Mouse (Mus musculus): ENCODE data around the gene Defb15. TPM values are rescaled to one million over a fixed set of nuclear protein-coding genes. Genes with fewer than 3 reads are reported as not detected.

The Defb15 gene
- total RNA-seq, 2 experiments from 2014 or later: not detected

Other genes starting within 250 kb of the Defb15 start
- gene AY761184, start 229.1 kb downstream of the Defb15 start, total RNA-seq (2021): not detected
- gene Defa24, start 198.2 kb downstream of the Defb15 start, total RNA-seq (2021): not detected
- gene Defb50, start 109.2 kb downstream of the Defb15 start, total RNA-seq (2021): not detected
- not detected for gene Defb2, start 92.8 kb downstream of the Defb15 start, total RNA-seq (2021)
- gene Defb10, start 73.8 kb downstream of the Defb15 start, total RNA-seq (2021): not detected
- not detected for gene Defb9, start 47.3 kb downstream of the Defb15 start, total RNA-seq (2021)
- gene Defb11, start 26.3 kb downstream of the Defb15 start, total RNA-seq (2021): not detected
- gene Defb35, start 5.6 kb upstream of the Defb15 start, total RNA-seq (2021): not detected
- gene Defb13, start 14.1 kb upstream of the Defb15 start, total RNA-seq (2021): not detected
- gene Fam90a1a, start 26.0 kb upstream of the Defb15 start, total RNA-seq (2021): not detected
- not detected for gene Ccdc70, start 37.1 kb upstream of the Defb15 start, total RNA-seq (2021)
- gene Atp7b, start 127.6 kb upstream of the Defb15 start, total RNA-seq (2021): under 1 TPM in 1 of 2 experiments, not detected in 1; 0.05 TPM
- 1 to 10 TPM; 4.9 to 6.6 TPM for gene Alg11, start 128.0 kb upstream of the Defb15 start, total RNA-seq (2021)
- gene Nek5, start 192.3 kb upstream of the Defb15 start, total RNA-seq (2021): under 1 TPM; 0.13 to 0.30 TPM
- 1 to 10 TPM; 2.3 to 3.3 TPM for gene Nek3, start 233.7 kb upstream of the Defb15 start, total RNA-seq (2021)